Mouse (Mus musculus) right cerebral cortex, postnatal 4 days (tissue): ENCODE data around the gene Zfp811.

ENCODE experiments used
- DNase-seq: peaks from one replicate; pipeline ENCODE4 v3.0.0-alpha.2; 2022

Gene Zfp811

DNA sequence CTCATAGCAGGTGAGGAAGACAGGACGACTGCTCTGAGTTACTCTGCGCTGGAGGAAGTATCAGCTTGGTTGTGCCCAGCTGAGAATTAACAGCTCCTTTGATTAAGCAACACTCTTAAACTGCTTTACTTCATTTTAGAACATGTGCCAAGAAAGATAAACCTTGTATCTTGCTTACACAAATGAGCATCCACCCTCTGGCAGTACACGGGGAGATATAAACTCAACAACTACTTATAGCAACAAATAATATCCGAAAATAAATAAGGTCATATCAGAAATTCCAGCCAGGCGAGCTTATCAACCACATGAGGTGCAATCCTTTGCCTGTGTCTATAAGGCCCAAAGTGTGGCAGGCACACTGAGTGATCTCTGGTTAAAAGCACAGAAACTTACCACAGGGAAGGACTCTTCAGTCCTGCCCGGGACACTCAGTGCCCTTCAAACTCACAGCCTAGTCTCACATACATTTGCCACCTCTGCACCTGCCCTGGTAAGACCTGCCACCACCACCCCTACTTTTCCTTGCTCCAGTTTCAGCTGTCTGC, 56.8 kb downstream of the Zfp811 start:
- no peak for DNase-seq

- no peak for DNase-seq
These were observed 59.1 kb downstream of the Zfp811 start for GRCm38 (mm10) chr17:32750611-32751010.
